Mouse (Mus musculus) forebrain, embryonic 16.5 days (tissue): ENCODE data around the gene Gtf2a2. TPM values are rescaled to one million over a fixed set of nuclear protein-coding genes. Genes with fewer than 3 reads are reported as not detected.

Experiments used
- ATAC-seq: fragments of 200-750 bp; cut with Nextera tagmentation; 2 replicates; pipeline ENCODE4 v1.8.0; 2017; ENCODE audit warnings: mild to moderate bottlenecking, moderate library complexity
- H3K27ac ChIP-seq: fragments of 300-500 bp; sonication (generic); 2 replicates; pipeline ENCODE4 v1.5.1; 2014; ENCODE audit warnings: low read length, control low read depth
- H3K27me3 ChIP-seq: fragments of 300-500 bp; sonication (generic); replicated peaks from 2 replicates; pipeline ENCODE4 v1.6.1; 2014; ENCODE audit warnings: low read length; ENCODE audit not compliant: control insufficient read depth, insufficient read depth
- H3K36me3 ChIP-seq: fragments of 300-500 bp; sonication (generic); 2 replicates; pipeline ENCODE4 v1.6.1; 2014; ENCODE audit not compliant: control insufficient read depth, insufficient read depth
- H3K4me1 ChIP-seq: fragments of 300-500 bp; sonication (generic); replicated peaks from 2 replicates; pipeline ENCODE4 v1.6.1; 2014; ENCODE audit warnings: low read length; ENCODE audit not compliant: control insufficient read depth, insufficient read depth
- H3K4me2 ChIP-seq: fragments of 300-500 bp; sonication (generic); 2 replicates; pipeline ENCODE4 v1.6.1; 2014; ENCODE audit warnings: mild to moderate bottlenecking, low read length, control low read depth
- H3K4me3 ChIP-seq: fragments of 300-500 bp; sonication (generic); replicated peaks from 2 replicates; pipeline ENCODE4 v1.5.1; 2014; ENCODE audit warnings: mild to moderate bottlenecking, low read length, control low read depth
- H3K9ac ChIP-seq: fragments of 300-500 bp; sonication (generic); replicated peaks from 2 replicates; pipeline ENCODE4 v1.6.1; 2014; ENCODE audit warnings: low read depth, low read length, control low read depth
- H3K9me3 ChIP-seq: fragments of 300-500 bp; sonication (generic); 2 replicates; pipeline ENCODE4 v1.6.1; 2016; ENCODE audit warnings: low read length; ENCODE audit not compliant: control insufficient read depth
- WGBS: fragments of 180-500 bp; shearing (Covaris S2); extraction: QIAGEN DNeasy Blood & Tissue Kit; methylation state at CpG from one replicate; pipeline ENCODE4 v1.1.7; 2014; 5-methylcytosine and 5-hydroxymethylcytosine counted together
- polyA plus RNA-seq: library from polyadenylated mRNA; unstranded; fragments of >200 nt; fragmentation: Nextera tagmentation; extraction: Ambion mirVana; gene quantifications from 2 replicates; pipeline ENCODE4 v1.2.1, GENCODE M21; 2015

Gene Gtf2a2
- polyA plus RNA-seq, 1 experiment from 2014 or later: 206 TPM

GRCm38 (mm10) chr9:70046255-70046654 lies 33.9 kb downstream of the Gtf2a2 start:
- no peak overlapping the region for H3K9ac ChIP-seq
- WGBS: 95% methylated on average over 6 of the region's 6 CpGs
- no peak overlapping the region for H3K4me3 ChIP-seq
- no peaks in the 10 kb centered on the region for H3K4me1 ChIP-seq
- no peak overlapping the region for H3K27ac ChIP-seq
- no peak for ATAC-seq
- no peaks in the 10 kb centered on the region for H3K9me3 ChIP-seq
- H3K27me3 ChIP-seq: no peaks in the 10 kb centered on the region
- no peaks in the 10 kb centered on the region for H3K36me3 ChIP-seq
- no peak overlapping the region for H3K4me2 ChIP-seq

DNA sequence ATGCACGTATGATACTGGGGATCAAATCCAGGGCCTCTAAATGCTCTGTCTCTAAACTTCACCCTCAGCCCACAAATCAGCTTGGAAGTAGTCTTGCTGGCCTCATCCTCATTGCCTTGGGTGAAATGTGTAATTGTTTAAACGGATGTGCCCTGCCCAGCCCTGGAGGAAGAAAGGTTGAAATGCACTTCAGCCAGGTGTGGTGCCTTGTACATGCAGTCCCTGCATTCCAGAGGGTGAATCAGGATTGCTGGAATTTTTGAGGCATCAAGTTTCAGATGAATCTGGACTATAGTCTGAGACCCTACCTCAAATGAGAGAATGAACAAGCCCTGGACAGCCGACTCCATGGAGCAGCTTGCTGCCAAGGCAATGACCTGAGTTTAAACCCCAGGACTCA lies 35.5 kb downstream of the Gtf2a2 start:
- ATAC-seq: no peak
- Histone ChIP-seq H3K9ac (no peak overlapping the region), H3K9me3 (no peaks in the 10 kb centered on the region), H3K27ac (no peak overlapping the region), H3K27me3 (no peaks in the 10 kb centered on the region), H3K36me3 (no peaks in the 10 kb centered on the region), H3K4me1 (no peaks in the 10 kb centered on the region), H3K4me3 (no peak overlapping the region), H3K4me2 (no peak overlapping the region)
- WGBS: 68% methylated on average over 3 of the region's 3 CpGs

- H3K9me3 ChIP-seq: no peaks in the 10 kb centered on the region
- H3K27ac ChIP-seq: no peak overlapping the region
- H3K4me3 ChIP-seq: no peak overlapping the region
- no peak for ATAC-seq
- no peaks in the 10 kb centered on the region for H3K36me3 ChIP-seq
- no peaks in the 10 kb centered on the region for H3K27me3 ChIP-seq
- H3K9ac ChIP-seq: no peak overlapping the region
- H3K4me2 ChIP-seq: no peak overlapping the region
- 17% methylated on average over 5 of the region's 5 CpGs for WGBS
- H3K4me1 ChIP-seq: no peaks in the 10 kb centered on the region
Observed at GRCm38 (mm10) chr9:70048280-70048679, 35.9 kb downstream of the Gtf2a2 start.

GRCm38 (mm10) chr9:70048751-70049415 lies 36.5 kb downstream of the Gtf2a2 start:
- no peak overlapping the region for H3K9ac ChIP-seq
- 61% methylated on average over 6 of the region's 6 CpGs for WGBS
- ATAC-seq: no peak

DNA sequence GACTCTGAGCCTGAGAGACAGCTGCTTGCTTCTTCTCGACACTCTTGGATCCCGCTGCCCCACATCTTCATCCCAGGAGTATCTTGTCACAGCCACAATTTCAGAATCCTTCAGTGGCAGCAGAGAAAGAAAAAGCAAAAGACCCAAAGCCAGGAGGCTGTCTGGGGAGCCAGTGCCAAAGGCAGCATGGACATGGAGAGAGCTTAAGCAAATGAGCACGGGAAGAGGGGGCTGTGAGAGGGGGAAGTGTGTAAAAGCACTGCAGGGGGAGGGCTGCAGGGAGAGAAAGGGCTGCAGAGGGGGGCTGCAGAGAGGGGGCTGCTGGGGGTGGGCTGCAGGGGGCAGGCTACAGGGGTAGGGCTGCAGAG lies 37.0 kb downstream of the Gtf2a2 start:
- Histone ChIP-seq H3K4me1 (no peaks in the 10 kb centered on the region), H3K27me3 (no peaks in the 10 kb centered on the region), H3K4me2 (no peak overlapping the region), H3K9ac (no peak overlapping the region), H3K4me3 (no peak overlapping the region), H3K9me3 (no peaks in the 10 kb centered on the region), H3K27ac (no peak overlapping the region), H3K36me3 (no peaks in the 10 kb centered on the region)
- WGBS: 26% methylated on average over 3 of the region's 3 CpGs
- no peak for ATAC-seq

More at GRCm38 (mm10) chr9:70048751-70049415, 36.5 kb downstream of the Gtf2a2 start:
- Histone ChIP-seq H3K4me3 (no peak overlapping the region), H3K36me3 (no peaks in the 10 kb centered on the region), H3K4me2 (no peak overlapping the region), H3K4me1 (no peaks in the 10 kb centered on the region), H3K9me3 (no peaks in the 10 kb centered on the region), H3K27ac (no peak overlapping the region), H3K27me3 (no peaks in the 10 kb centered on the region)

DNA sequence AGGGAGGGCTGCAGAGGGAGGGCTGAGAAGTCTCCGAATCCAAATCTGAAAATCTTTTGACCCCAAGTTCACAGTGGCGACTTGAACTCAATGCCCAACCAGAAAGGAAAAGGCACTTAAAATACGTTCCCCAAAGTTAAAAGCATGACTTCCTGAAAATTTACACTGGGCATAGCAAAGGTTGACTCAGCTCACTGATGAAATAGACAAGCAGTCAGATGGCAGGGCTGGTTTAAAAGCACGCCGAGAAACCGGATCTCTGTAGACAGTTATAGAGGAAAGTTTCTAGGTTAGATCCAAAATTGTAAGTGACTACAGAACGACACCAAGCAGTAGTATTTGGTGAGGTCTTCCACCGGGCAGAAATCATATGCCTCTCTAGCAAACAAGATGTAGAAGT lies 37.5 kb downstream of the Gtf2a2 start:
- H3K4me3 ChIP-seq: no peak overlapping the region
- 48% methylated on average over 8 of the region's 8 CpGs for WGBS
- no peak overlapping the region for H3K9ac ChIP-seq
- no peaks in the 10 kb centered on the region for H3K4me1 ChIP-seq
- no peaks in the 10 kb centered on the region for H3K36me3 ChIP-seq
- ATAC-seq: no peak
- H3K27ac ChIP-seq: no peak overlapping the region
- H3K9me3 ChIP-seq: no peaks in the 10 kb centered on the region
- no peak overlapping the region for H3K4me2 ChIP-seq
- H3K27me3 ChIP-seq: no peaks in the 10 kb centered on the region

DNA sequence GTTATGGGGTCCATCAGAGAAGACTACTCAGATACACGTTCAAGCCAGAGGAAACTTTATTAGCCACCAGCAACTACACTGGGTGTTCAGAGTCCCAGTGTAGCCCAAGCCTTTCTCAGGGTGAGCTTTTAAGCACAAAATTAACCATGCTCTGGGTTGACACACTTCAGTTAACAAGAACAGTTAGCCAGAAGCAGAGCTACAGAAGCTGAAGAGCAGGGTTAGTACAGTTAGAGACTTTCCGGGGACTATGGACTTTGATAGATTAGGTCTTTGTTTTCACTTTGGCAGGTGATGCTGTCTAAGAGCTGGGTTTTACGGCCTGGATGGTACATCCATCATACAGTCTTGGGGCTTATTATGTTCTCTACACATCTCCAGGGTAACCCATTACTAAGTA lies 40.4 kb downstream of the Gtf2a2 start:
- no peak for ATAC-seq
- Histone ChIP-seq H3K9ac (no peak overlapping the region), H3K36me3 (no peaks in the 10 kb centered on the region), H3K4me2 (no peak overlapping the region), H3K9me3 (no peaks in the 10 kb centered on the region), H3K27me3 (no peaks in the 10 kb centered on the region), H3K27ac (no peak overlapping the region), H3K4me3 (no peak overlapping the region), H3K4me1 (no peaks in the 10 kb centered on the region)
- 77% methylated on average over 3 of the region's 3 CpGs for WGBS

- no peaks in the 10 kb centered on the region for H3K36me3 ChIP-seq
- no peaks in the 10 kb centered on the region for H3K4me1 ChIP-seq
- no peak overlapping the region for H3K9ac ChIP-seq
- no peak for ATAC-seq
- no peak overlapping the region for H3K27ac ChIP-seq
- 26% methylated on average over 3 of the region's 3 CpGs for WGBS
- no peak overlapping the region for H3K4me2 ChIP-seq
- no peak overlapping the region for H3K4me3 ChIP-seq
- no peaks in the 10 kb centered on the region for H3K27me3 ChIP-seq
- no peaks in the 10 kb centered on the region for H3K9me3 ChIP-seq
Observed at GRCm38 (mm10) chr9:70053411-70053810, 41.1 kb downstream of the Gtf2a2 start.

GRCm38 (mm10) chr9:70062012-70062411 lies 49.7 kb downstream of the Gtf2a2 start:
- Histone ChIP-seq H3K27ac (no peak overlapping the region), H3K9ac (no peak overlapping the region), H3K4me2 (no peak overlapping the region), H3K4me1 (no peaks in the 10 kb centered on the region), H3K9me3 (no peaks in the 10 kb centered on the region), H3K36me3 (no peaks in the 10 kb centered on the region), H3K27me3 (no peaks in the 10 kb centered on the region), H3K4me3 (no peak overlapping the region)
- no peak for ATAC-seq
- WGBS: 88% methylated on average over 3 of the region's 3 CpGs

DNA sequence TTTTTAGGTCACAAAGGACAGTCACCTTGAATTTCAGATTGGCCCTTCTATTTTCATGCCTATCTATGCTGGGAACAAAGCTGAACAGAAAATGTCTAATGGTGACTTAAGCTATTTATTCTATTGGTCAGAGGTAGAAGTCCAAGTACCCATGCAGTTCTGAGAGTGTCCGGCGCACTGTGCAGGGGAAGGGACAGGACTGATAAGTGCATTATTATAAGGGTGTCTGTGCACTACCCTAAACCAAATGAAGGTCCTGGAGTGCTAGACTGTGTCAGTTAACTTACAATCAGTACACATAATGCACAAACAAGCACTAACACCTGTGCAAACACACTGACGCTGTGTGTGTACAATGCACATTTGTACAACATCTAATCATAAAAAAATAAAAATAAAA lies 55.1 kb downstream of the Gtf2a2 start:
- no peaks in the 10 kb centered on the region for H3K4me1 ChIP-seq
- WGBS: 91% methylated on average over 3 of the region's 3 CpGs

More for the DNA sequence above, 55.1 kb downstream of the Gtf2a2 start:
- Histone ChIP-seq H3K36me3 (no peaks in the 10 kb centered on the region), H3K4me3 (no peak overlapping the region), H3K27me3 (no peaks in the 10 kb centered on the region), H3K9ac (no peak overlapping the region), H3K4me2 (no peak overlapping the region), H3K9me3 (no peaks in the 10 kb centered on the region), H3K27ac (no peak overlapping the region)
- ATAC-seq: no peak
